Mouse (Mus musculus): ENCODE measurements around the gene Arl14ep.
A peak's percentile ranks its signal among the peaks of the same experiment; 100 is the strongest.

The Arl14ep gene

DNA sequence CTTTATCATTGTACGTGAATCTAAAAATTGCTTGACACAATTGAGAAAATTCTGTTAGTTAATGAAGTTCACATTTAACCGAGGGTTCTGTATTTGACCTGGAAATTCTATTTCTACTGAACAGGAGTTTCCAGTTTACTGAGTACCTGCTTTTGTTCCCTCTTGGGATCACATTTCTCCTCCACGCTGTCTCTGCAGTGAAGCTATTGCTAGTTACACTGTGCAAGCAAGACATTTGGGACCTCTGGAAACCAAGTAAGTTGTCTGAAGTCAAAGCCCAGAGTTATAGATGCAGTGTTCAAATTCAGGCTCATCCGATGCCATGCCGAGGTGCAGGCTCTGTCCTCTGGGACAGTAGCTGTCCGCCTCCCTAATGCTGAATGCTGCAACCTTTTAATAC is 19.2 kb downstream of the Arl14ep start:
- DNase-seq (ENCODE audit: low read depth) = no peak

DNA sequence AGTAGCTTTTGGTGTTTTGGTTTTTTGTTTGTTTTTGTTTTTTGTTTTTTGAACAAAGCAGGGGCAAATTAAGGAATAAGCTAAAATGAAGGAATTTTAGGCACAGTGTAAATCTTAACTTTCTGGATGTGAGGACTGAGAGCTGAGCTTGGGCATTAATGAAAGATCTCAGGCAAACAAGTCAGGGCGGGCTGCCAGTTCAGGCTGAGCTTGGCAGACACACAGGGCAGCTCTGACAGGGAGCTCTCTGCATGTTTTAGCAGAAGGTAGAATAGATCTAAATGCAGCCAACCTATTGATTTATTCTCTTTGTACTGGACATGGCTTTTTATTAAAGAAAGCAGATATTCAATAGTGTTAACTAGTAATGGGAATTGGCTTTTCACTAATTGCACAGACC is 31.8 kb downstream of the Arl14ep start:
- peak; percentile 32 for DNase-seq (ENCODE audit: low read depth)

DNA sequence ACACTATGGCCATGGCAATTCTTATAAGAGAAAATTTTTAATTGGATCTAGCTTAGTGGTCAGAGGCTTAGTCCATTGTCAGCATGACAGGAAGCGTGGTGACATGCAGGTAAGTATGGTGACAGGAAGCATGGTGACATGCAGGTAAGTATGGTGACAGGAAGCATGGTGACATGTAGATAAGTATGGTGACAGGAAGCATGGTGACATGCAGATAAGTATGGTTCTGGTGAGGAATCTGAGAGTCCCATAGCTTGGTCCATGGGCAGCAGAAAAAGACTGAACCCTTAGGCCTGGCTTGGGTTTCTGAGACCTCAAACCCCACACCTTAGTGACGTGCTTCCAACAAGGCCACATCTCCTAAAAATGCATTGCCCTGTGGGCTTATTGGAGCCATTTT is 38.5 kb downstream of the Arl14ep start:
- no peak for DNase-seq (ENCODE audit: low read depth)

DNA sequence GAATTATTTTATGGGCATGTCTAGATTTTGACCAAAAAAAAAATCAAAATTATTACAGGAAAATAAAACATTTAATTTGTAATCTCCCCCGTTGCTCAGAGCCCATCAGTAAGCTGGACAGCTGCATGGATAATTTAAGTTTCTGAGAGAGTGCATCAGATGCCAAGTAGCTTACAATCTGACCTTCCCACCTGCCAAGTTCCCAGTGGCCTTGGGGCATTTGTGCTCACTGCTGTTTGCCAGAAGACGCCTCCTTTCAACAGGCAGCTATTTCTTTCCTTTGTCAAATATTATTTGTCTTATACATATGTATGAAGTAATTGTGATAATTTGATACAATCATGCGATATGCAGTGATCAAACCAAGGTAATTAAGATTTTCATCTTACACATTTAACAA is 44.3 kb downstream of the Arl14ep start:
- DNase-seq (ENCODE audit: low read depth) = no peak
